Mouse (Mus musculus) erythroblast, embryonic 14.5 days (primary cell): ENCODE results near the gene Plekha5. TPM values are rescaled to one million over a fixed set of nuclear protein-coding genes. Genes with fewer than 3 reads are reported as not detected.

Source experiments
- H3K27me3 ChIP-seq: 2 replicates; pipeline ENCODE4 v1.6.1; 2012; ENCODE audit warnings: inconsistent platforms; ENCODE audit not compliant: control insufficient read depth
- H3K36me3 ChIP-seq: 2 replicates; pipeline ENCODE4 v1.6.1; 2012; ENCODE audit warnings: mild to moderate bottlenecking, inconsistent platforms; ENCODE audit not compliant: control insufficient read depth
- H3K4me1 ChIP-seq: 2 replicates; pipeline ENCODE4 v1.6.1; 2012; ENCODE audit warnings: inconsistent platforms; ENCODE audit not compliant: control insufficient read depth
- H3K4me3 ChIP-seq: replicated peaks from 2 replicates; pipeline ENCODE3; 2012; ENCODE audit warnings: moderate library complexity, mild to moderate bottlenecking, inconsistent platforms
- H3K9me3 ChIP-seq: 2 replicates; pipeline ENCODE4 v1.6.1; 2012; ENCODE audit warnings: low read length, inconsistent platforms, mixed read lengths; ENCODE audit not compliant: control insufficient read depth
- GATA1 ChIP-seq: IDR thresholded peaks from 2 replicates; pipeline ENCODE4 v1.6.1; 2012; ENCODE audit warnings: low read length, inconsistent platforms, mixed read lengths
- TAL1 ChIP-seq: IDR thresholded peaks from 3 replicates; pipeline ENCODE4 v1.6.1; 2012; ENCODE audit warnings: low read length, inconsistent platforms, mixed read lengths
- polyA plus RNA-seq: library from polyadenylated mRNA; stranded (reverse); fragments of >175 nt; gene quantifications from 2 replicates; pipeline ENCODE4 v1.2.3, GENCODE M21; 2012

Gene Plekha5
- polyA plus RNA-seq, 1 experiment = 0.01 TPM

DNA sequence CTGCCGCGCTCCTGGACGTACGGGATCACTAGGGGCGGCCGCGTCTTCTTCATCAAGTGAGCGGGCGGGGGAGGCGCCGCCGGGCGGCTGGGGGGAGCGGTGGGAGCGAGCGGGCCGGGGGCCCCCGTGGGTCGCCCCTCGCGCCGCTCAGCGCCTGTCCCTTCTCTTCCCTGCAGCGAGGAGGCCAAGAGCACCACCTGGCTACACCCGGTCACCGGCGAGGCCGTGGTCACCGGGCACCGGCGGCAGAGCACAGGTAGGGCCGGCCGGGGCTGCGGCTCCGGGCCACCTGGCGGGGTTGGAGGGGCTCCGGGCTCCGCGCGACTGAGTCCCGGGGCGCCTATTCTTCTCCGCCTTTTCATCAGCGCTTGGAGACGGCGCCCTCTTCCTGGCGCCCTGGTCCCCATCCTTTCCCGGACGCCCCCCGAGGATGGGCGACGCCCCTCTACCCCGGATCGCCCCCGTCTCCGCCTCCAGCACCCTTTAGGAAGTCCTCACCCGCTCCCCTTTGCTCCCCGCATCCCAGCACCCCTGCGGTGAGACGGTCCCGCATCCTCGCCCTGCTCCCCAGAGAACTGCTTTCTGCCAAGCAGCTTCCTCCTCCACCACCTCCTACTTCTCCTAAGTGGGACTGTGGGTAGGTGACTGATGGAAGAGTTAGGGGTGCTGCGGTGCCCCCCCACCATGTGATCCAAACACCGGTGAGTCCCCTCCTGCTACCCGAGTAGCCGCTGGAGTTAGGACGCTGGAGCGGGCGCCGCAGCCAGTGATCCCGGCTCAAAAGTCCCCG is 542 bp downstream of the Plekha5 start:
- Histone ChIP-seq H3K4me1 (peaks cover 5% of the 10 kb centered on the region), H3K9me3 (no peaks in the 10 kb centered on the region), H3K36me3 (peaks cover 3% of the 10 kb centered on the region; the same call in 1 of the 2 replicates), H3K27me3 (peaks cover 34% of the 10 kb centered on the region), H3K4me3 (peak overlapping the region; percentile 65)
- TF ChIP-seq GATA1 (no peak), TAL1 (no peak)

- Histone ChIP-seq H3K27me3 (peaks cover 34% of the 10 kb centered on the region), H3K36me3 (peaks cover 3% of the 10 kb centered on the region; the same call in 1 of the 2 replicates), H3K4me3 (peak overlapping the region; percentile 65), H3K9me3 (no peaks in the 10 kb centered on the region), H3K4me1 (peaks cover 5% of the 10 kb centered on the region)
- TF ChIP-seq GATA1 (no peak), TAL1 (no peak)
Measured at GRCm38 (mm10) chr6:140424991-140425361, 1.1 kb downstream of the Plekha5 start.

- Histone ChIP-seq H3K9me3 (no peaks in the 10 kb centered on the region), H3K36me3 (peaks cover 5% of the 10 kb centered on the region; the same call in 1 of the 2 replicates), H3K27me3 (peaks cover 12% of the 10 kb centered on the region), H3K4me1 (peaks cover 5% of the 10 kb centered on the region), H3K4me3 (no peak overlapping the region)
- TF ChIP-seq GATA1 = no peak
- no peak for TF ChIP-seq TAL1
Measured at GRCm38 (mm10) chr6:140429236-140429635, 5.4 kb downstream of the Plekha5 start.

DNA sequence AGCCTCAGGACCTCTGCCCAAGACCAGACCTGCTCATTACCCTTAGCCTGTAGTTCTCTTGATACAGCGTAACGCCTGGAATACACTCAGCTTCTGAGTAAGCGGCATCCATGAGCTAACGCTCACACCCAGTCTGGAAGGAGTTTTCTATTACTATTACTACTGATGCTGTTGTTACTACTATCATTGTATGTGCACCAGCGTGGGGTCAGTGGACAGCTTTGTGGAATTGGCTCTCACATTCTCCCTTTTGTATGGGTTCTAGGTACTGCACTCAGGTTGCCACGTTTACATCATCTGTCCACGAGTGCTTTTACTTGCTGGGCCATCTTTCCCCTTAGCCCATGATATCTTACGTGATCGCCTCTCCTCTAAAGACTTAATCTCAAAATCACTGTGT is 8.5 kb downstream of the Plekha5 start:
- H3K36me3 ChIP-seq = peaks cover 5% of the 10 kb centered on the region; the same call in 1 of the 2 replicates
- no peak for TF ChIP-seq TAL1
- TF ChIP-seq GATA1 = no peak
- H3K4me1 ChIP-seq = no peaks in the 10 kb centered on the region

DNA sequence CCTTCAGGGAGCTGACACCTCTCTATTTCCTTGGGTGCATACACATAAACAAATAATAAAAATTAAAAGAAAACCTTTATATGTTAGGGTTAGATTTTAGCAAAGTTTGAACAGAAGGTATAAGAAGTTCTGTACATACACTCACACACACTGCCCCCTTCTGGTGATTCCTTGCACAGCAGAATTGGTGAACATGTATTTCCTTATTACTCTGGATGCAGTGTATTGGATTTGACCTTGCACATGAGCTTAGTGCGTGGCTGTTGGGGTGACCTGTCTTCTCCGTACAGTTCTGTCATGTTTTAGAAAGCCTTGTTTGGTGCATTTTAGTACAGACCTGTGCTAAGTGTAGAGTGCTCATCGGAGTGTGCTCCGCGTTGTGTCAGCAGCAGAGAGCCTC is 19.5 kb downstream of the Plekha5 start:
- no peak overlapping the region for H3K4me3 ChIP-seq
- no peak for TF ChIP-seq GATA1
- no peak for TF ChIP-seq TAL1
- H3K27me3 ChIP-seq = no peaks in the 10 kb centered on the region
- no peaks in the 10 kb centered on the region for H3K36me3 ChIP-seq
- H3K9me3 ChIP-seq = no peaks in the 10 kb centered on the region
- H3K4me1 ChIP-seq = no peaks in the 10 kb centered on the region

More for the DNA sequence above, 8.5 kb downstream of the Plekha5 start:
- Histone ChIP-seq H3K4me3 (no peak overlapping the region), H3K27me3 (no peaks in the 10 kb centered on the region), H3K9me3 (no peaks in the 10 kb centered on the region)

- Histone ChIP-seq H3K4me1 (no peaks in the 10 kb centered on the region), H3K9me3 (no peaks in the 10 kb centered on the region), H3K4me3 (no peak overlapping the region), H3K36me3 (no peaks in the 10 kb centered on the region), H3K27me3 (no peaks in the 10 kb centered on the region)
- no peak for TF ChIP-seq GATA1
- TF ChIP-seq TAL1 = no peak
Measured at GRCm38 (mm10) chr6:140444147-140444546, 20.3 kb downstream of the Plekha5 start.

DNA sequence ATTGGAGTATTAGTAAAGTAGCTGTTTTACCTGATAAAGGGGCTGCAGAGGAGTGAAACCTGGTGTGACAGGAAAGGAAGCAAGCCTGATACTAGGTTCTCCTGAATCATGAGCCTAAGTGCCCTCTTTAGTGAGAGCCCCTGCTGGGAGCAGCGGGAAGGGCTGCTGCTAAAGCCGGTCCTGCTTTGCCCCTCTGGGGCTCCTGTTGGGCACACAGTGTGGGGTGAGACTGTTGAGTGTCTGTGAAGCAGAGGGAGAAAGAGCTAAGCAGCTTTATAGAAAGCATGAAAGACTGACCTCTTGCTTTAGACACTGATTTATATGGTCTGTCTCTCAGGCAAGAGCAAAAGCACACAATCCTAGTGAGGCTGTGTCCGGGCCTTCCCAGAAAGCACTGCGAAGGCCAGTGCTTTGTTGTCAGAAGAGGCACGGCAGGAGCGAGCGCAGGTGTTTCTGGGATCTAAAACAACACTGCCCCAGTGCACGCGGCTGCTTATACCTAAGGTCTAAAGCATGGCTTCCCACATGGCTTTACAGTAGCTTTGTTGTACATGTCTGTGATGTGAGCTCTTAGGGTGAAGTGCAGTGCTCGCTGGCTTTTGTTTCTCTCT is 21.1 kb downstream of the Plekha5 start:
- Histone ChIP-seq H3K4me3 (no peak overlapping the region), H3K27me3 (no peaks in the 10 kb centered on the region), H3K36me3 (no peaks in the 10 kb centered on the region), H3K9me3 (no peaks in the 10 kb centered on the region), H3K4me1 (no peaks in the 10 kb centered on the region)
- no peak for TF ChIP-seq GATA1
- no peak for TF ChIP-seq TAL1

DNA sequence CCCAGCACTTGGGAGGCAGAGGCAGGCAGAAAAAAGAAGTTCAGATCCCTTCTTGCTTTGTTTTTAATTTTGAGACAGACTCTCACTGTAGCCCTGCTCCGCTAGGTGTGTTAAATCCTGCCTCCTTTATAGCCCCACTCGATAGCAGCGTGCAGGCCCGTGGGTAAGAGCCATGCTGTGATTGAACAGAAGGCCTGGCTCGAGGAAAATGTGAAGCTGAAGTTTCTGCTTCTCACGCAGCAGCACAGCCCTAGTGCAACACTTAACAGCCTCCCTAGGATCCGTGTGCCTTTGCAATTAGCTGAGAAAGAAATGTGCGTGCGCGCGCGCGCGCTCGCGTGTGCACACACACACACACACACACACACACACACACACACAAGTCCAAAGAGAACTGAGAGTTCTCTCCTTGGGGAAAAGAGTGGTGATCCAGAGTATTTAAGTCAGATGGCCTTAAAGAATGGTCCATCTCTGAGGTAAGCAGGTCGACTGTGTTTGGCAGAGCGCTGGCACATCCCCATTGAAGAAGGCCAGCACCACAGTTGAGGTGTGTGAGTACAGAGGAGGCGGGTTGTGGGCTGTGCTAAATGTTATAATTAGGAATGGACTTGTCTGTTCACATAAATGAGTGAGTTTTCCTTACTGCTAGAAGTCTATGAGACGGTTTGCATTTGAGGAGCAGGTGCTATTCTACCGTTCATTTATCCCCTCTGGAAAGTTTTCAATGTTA is 24.3 kb downstream of the Plekha5 start:
- Histone ChIP-seq H3K4me3 (no peak overlapping the region), H3K4me1 (no peaks in the 10 kb centered on the region), H3K27me3 (no peaks in the 10 kb centered on the region), H3K9me3 (no peaks in the 10 kb centered on the region), H3K36me3 (no peaks in the 10 kb centered on the region)
- TF ChIP-seq GATA1 (no peak), TAL1 (no peak)

DNA sequence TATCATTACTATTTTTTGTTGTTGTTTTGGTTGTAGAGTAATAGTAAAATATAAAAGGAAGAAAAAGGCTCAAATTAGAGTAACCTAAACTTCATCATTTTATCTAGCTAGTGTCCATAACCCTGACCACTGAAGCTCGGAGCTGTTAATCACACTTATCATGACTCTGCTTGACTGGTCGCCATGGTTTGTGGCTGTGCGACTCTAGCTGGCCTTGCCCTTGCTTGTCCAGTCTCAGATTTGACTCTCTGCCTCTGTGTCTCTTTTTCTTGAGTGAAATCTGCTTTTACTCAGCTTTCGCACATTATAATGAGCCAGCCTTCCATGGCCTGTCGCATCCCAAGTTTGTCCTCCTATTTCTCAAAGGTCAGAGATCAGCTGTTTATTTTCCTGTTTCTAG is 26.8 kb downstream of the Plekha5 start:
- no peaks in the 10 kb centered on the region for H3K27me3 ChIP-seq
- no peak overlapping the region for H3K4me3 ChIP-seq
- H3K4me1 ChIP-seq = no peaks in the 10 kb centered on the region
- TF ChIP-seq TAL1 = no peak
- no peak for TF ChIP-seq GATA1
- no peaks in the 10 kb centered on the region for H3K36me3 ChIP-seq
- no peaks in the 10 kb centered on the region for H3K9me3 ChIP-seq
